Mouse (Mus musculus) R1 (cell line): ENCODE results near the gene Btbd35f18.
"Not testable (repeated sequence)": the region's sequence is repeated elsewhere in the genome, so short reads cannot be mapped to it uniquely, and the experiment has no call there.

Experiments
- DNase-seq: peaks from one replicate; pipeline ENCODE4 v3.0.0-alpha.2; 2018; ENCODE audit warnings: low read depth, low spot score

Btbd35f18 gene

DNA sequence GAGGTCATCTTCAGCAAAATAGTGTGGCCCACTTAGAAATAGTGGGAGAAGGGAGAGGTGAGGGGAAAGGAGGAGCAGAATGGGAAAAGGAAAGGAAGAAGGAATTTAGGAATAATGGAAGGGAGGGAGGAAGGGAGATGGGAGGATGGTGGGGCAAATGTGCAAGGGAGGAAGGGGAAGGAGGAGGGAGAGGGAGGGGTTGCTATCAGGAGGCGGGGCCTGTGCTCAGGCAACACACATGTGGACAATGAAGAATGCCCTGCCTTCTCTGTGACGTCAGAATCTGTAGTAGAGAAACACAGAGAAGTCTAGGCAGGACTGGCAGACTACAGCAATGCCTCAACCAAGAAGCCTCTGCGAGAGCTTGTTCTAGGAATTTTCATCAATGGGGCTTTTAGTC is at the start of gene Btbd35f18:
Gene Btbd35f18 (plus strand): TSS at position 301 of the 400 bp plus-strand sequence.
- not testable (repeated sequence) for DNase-seq
